Mouse (Mus musculus) left cerebral cortex, postnatal 4 days (tissue): Measurements from ENCODE around the gene Pik3c2b. TPM values are rescaled to one million over a fixed set of nuclear protein-coding genes. Genes with fewer than 3 reads are reported as not detected.
"Not testable (repeated sequence)": the region's sequence is repeated elsewhere in the genome, so short reads cannot be mapped to it uniquely, and the experiment has no call there.

Source experiments
- DNase-seq: peaks from one replicate; pipeline ENCODE4 v3.0.0-alpha.2; 2022
- intact Hi-C: fragments of 180-260 bp; cut with DNase I; formaldehyde crosslinking; loops from one replicate; pipeline ENCODE4 v1.15.1; 2025
- total RNA-seq, 2 experiments: library from RNA; stranded (reverse); gene quantifications; 2 replicates each; pipeline ENCODE4 v1.2.3; 2021

Pik3c2b gene
- total RNA-seq: 10 to 100 TPM; 52.0 to 56.3 TPM

DNA sequence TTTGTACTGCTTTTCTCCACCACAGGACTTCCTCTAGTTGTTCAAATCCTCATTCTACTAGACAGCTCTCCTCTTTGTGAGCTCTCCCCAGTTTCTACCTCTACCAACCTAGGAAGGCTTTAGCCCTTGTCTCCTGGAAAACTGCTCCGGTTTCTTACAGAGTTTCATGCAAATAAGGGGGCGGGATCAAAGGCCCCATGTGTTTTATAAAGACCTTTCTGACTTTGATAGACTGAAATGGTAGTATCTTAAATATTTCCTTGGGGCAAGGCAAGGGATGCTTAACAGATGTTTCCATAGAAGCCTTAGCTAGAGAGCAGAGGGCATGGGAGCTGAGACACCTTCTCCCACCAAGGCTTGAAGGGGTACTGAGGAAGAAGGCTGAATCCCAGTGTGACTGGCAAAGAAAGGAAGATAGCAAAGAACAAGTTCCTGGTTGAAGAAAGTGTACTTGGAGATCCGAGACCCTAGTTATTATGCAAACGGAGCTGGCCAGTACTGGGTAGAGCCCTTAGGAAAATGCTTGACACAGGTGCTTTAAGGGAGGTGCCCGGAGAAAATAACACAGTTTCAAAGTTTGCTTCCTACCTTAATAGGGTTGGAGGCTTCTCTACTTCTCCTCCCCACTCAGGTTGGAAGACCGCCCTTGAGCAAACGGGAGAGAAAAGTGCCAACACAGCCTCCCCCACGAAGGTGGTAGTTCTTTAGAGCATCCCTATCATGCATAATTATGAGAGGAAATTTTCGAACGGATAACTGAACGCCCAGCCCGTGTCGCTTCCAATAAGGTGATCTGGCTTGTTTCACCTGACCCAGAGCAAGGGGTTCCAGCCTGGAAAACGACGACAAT, at the start of gene Pik3c2b:
TSS of gene Pik3c2b (plus strand) at position 657 of the 850 bp plus-strand sequence.
- intact Hi-C loops: no loop called here
- no peak for DNase-seq

GRCm38 (mm10) chr1:133000347-133000746, 45.1 kb upstream of the Pik3c2b start:
- DNase-seq: no peak
- intact Hi-C loops: no loop called here

DNA sequence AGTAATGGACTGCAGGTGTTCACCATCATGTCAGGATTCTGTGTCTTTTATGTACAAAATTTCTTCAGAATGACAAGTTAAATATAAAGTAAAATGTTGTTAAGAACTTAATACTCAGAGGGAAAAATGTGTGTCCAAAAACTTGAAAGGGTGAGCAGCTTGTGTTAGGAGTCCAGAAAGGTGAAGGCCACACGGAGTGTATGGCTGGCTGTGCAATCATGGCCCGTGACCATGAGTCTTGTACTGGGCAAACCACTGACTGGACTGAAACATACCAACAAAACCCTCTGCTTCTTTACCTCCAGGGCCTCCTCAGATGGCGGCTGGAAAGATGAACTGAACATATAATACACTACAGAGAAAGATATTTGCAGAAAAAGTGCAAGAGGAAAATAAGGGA, 38.9 kb upstream of the Pik3c2b start:
- intact Hi-C loops: no loop called here
- DNase-seq: no peak

DNA sequence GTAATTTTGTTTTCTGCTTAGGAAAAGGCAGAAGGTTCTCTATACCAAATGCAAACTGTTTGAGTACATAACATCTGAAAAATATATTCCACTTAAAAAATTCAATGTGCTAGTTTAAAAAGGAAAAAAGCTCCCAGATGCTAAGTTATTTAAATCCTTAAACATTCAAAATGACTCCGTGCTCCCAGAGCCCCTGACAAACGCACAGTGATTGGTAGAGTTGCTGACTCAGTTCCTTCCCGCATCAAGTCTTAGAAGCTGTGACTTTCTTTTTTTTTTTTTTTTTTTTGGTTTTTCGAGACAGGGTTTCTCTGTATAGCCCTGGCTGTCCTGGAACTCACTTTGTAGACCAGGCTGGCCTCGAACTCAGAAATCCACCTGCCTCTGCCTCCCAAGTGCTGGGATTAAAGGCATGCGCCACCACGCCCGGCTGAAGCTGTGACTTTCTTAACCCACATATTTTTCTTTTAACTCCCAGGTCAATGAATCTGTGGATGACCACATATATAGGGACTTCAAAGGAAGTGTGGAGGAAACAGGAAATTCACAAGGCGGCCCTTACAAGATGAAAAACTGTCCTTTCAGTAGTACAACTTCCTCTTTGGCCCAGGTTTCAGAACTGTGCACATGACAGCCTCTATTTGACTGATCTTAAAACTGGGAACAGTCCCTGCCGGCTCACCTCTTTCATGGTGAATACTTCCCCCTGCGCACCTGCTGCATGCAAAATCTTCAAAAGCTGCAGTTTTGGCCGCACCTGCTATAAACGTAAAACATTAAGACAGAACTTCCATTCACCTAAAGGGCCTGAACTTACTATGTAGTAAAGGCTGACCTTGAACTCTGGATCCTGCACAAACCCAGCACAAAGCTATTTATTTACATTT, 33.3 kb upstream of the Pik3c2b start:
- DNase-seq: no peak
- intact Hi-C loops: no loop called here

GRCm38 (mm10) chr1:133013331-133013730, 32.1 kb upstream of the Pik3c2b start:
- intact Hi-C loops: no loop called here
- no peak for DNase-seq

DNA sequence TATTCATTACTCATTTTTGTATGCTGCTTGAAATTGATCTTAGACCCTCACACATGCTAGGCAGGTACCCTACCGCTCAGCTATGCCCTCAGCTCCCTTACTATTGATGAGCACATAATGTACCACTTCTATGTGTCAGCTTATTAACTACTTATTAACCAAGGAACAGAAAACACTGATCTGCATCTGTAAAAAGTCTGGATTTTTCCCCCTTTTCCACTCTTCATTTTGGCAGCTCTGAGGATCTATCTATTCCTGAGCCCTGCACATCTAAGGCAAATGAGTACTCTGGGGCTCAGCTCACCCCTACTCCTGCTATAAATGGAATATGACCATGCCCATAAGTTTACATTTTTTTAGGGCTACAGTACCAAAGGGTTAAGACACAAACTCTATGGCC, 31.3 kb upstream of the Pik3c2b start:
- intact Hi-C loops: no loop called here
- no peak for DNase-seq

- DNase-seq: no peak
- intact Hi-C loops: no loop called here
Measured at GRCm38 (mm10) chr1:133016775-133017428, 28.6 kb upstream of the Pik3c2b start.

DNA sequence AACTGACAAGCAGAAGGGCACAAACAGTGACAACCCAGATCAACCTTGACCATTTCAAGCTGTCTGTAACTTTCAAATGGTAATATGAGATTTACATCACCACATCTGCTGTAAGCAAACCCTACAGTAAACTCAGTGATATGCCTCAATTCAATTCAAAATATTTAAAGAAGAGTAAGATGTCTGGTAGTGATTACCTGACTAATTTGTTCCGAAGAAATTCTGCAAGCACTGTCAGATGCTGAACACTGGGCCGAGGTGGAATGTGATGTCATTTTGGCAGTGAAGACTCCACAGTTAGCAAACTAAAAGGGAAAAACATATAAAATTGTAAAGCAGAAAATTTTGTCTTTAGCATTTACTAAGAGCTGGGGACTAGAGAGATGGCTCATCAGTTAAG, 26.9 kb upstream of the Pik3c2b start:
- no peak for DNase-seq
- intact Hi-C loops: no loop called here

DNA sequence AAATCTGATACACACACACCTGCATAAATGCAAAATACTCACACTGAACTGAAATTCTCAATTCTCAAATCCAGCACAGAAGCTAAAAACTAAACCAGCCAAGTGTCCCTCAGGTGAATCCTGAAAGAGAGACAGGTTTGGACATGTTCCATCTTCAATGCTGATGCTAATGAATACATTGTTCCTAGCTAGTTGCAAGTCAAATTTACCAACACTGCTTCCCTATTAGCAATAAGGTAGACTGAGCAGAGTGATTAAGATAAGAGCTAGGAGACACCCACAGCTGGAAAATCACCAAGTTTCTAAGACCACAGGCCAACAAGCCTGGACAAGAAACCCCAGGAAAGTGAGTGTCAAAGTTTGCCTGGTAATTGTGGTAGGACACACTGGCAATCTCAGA, 26.2 kb upstream of the Pik3c2b start:
- intact Hi-C loops: no loop called here
- no peak for DNase-seq

DNA sequence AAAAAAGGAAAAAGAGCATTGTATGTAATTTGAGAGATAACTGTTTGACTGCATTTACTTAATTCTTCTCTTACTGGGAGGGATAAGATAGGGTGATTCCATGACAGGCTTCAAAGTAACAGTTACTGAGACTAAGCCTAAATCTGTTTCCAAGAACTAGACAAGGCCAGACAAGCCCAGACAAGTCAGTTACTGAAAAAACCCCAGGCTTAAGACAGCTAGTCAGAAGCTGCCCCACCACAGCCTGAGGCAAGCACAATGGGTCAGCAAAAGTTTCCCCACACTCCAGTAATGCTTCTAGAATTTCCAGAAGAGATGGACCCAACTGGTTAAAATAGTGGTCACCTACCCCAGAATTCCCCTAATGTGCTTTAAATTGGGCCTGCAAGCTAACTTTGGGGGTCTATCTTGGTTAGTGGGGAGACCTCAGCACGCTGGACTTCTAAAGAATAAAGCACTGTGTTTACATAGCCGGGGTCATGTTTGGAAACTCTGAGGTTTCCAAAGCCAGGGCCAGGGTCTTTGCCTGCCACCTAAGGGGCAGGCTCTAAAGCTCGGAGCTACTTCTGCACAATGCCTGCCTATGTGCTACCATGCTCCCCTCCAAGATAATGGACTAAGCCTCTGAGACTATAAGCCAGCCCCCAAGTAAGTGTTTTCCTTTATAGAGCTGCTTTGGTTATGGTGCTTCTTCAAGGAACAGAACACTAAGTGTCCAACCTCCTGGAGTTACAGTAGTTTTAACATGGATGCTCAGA, 25.2 kb upstream of the Pik3c2b start:
- intact Hi-C loops: no loop called here
- DNase-seq: no peak

GRCm38 (mm10) chr1:133021391-133021790, 24.1 kb upstream of the Pik3c2b start:
- no peak for DNase-seq
- intact Hi-C loops: no loop called here

DNA sequence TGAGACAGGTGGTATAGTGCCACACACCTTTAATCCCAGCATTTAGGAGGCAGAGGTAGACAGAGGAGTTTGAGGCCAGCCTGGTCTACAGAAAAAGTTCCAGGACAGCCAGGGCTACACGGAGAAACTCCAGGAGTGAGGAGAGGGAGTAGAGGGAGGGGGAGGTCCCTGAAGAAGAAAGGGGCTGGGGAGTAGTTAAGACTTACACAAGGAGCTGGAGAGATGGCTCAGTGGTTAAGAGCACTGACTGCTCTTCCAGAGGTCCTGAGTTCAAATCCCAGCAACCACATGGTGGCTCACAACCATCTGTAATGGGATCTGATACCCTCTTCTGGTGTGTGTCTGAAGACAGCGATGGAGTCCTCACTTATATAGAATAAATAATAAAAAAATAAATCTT, 23.5 kb upstream of the Pik3c2b start:
- intact Hi-C loops, DNase-seq: not testable (repeated sequence)

GRCm38 (mm10) chr1:133023723-133024122, 21.7 kb upstream of the Pik3c2b start:
- intact Hi-C loops, DNase-seq: not testable (repeated sequence)

GRCm38 (mm10) chr1:133024426-133024825, 21.0 kb upstream of the Pik3c2b start:
- intact Hi-C loops: no loop called here
- no peak for DNase-seq

DNA sequence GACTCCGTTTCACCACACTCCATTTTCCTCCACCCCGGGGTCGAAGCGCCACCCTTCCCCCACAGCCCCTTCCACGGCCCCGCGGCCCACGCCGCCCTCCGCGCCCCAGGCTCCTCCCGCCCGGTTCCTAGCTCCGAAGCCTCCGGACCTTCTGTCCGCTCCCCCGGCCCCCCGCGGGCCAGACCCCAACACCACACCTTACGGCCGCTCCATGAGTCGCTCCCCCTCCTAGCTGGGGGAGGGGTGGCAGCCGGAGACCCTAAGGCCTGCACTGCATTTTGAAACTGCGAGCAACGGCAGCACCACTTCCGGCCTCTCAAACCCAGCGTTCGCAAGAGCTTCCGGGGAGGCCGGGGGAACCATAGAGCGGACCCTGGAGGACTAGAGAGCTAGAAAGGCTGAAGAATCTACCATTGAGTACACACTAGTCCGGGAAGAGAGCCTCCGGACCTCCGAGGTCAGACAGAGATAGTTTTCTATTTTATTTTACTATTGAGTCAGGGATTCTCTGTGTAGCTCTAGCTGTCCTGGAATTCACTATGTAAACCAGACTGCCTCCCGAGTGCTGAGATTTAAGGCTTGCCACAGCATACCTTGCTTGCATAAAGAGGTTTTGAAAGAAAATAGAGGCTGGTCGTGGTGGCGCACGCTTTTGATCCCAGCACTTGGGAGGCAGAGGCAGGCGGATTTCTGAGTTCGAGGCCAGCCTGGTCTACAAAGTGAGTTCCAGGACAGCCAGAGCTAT, 20.2 kb upstream of the Pik3c2b start:
- DNase-seq: peak; percentile 91
- intact Hi-C loops: no loop called here

GRCm38 (mm10) chr1:133025796-133026190, 19.7 kb upstream of the Pik3c2b start:
- DNase-seq, intact Hi-C loops: not testable (repeated sequence)

DNA sequence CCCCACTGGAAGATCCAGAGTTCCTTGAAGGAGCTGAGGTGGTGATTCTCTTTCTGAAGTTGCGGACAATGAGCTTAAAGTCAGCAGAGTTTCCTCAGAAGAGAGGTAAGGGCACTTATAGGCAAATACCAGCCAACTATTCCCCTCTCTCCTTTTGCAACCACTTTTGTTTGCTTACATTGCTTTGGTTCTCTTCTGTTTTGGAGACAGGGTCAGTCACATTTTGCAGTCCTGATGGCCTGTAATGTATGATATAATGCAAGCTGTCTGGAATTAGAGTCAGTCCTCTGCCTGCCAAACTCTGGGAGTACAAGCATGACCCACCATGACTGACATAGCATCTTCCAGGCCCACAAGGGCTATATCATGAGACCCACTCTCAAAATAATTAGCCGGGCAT, 18.3 kb upstream of the Pik3c2b start:
- intact Hi-C loops: no loop called here
- no peak for DNase-seq

- DNase-seq: no peak
- intact Hi-C loops: no loop called here
Measured at GRCm38 (mm10) chr1:133027980-133028379, 17.5 kb upstream of the Pik3c2b start.

DNA sequence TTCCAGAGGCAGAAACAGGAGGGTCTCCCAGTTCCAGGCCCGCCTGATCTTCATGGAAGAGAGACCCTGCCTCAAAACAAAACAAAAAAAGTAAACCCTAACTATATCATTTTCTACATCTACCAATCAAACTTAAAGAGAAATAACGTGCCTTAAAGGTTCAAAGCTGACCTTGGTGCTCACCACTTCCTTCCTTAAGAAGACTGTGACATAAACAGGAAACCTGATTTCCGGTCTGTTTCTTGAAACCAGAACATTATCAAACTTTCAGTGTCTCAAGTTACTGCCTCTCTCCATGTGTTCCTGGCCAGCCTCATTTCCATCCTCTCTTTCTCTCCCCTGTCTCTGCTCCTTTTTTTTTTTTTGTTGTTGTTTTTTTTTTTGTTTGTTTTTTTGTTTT, 15.7 kb upstream of the Pik3c2b start:
- intact Hi-C loops: no loop called here

GRCm38 (mm10) chr1:133030461-133030860, 15.0 kb upstream of the Pik3c2b start, which contains the start of gene Mdm4:
Gene Mdm4, minus strand, starts transcription at chr1:133030561.
- DNase-seq: no peak
- intact Hi-C loops: no loop called here

More for the DNA sequence above, 15.7 kb upstream of the Pik3c2b start:
- DNase-seq: no peak
